Mouse (Mus musculus) liver, embryonic 13.5 days (tissue): ENCODE measurements around the gene Zfp512. TPM values are rescaled to one million over a fixed set of nuclear protein-coding genes. Genes with fewer than 3 reads are reported as not detected.

Experiments used
- polyA plus RNA-seq: library from polyadenylated mRNA; unstranded; fragments of >200 nt; fragmentation: Nextera tagmentation; extraction: Ambion mirVana; gene quantifications from 2 replicates; pipeline ENCODE4 v1.2.1, GENCODE M21; 2015

Gene Zfp512
- polyA plus RNA-seq, 1 experiment from 2014 or later, result 14.5 TPM

Other genes with a start within 250 kb of the Zfp512 start
- 169 and 174 TPM in 2 replicates for gene Ppm1g, start 231.7 kb upstream of the Zfp512 start, polyA plus RNA-seq
- 47.7 and 54.7 TPM in 2 replicates for gene Nrbp1, start 211.6 kb upstream of the Zfp512 start, polyA plus RNA-seq
- not detected in 2 replicates for gene Gm9970, start 211.2 kb upstream of the Zfp512 start, polyA plus RNA-seq
- gene Krtcap3, start 200.7 kb upstream of the Zfp512 start, polyA plus RNA-seq, result 3.4 and 4.4 TPM in 2 replicates
- 4.4 and 6.7 TPM in 2 replicates for gene Ift172, start 161.3 kb upstream of the Zfp512 start, polyA plus RNA-seq
- 5.8 and 6.7 TPM in 2 replicates for gene Fndc4, start 156.4 kb upstream of the Zfp512 start, polyA plus RNA-seq
- 10.8 and 13.8 TPM in 2 replicates for gene Gckr, start 155.0 kb upstream of the Zfp512 start, polyA plus RNA-seq
- gene 4930548H24Rik, start 33.3 kb downstream of the Zfp512 start, polyA plus RNA-seq, result not detected in 2 replicates
- gene Gpn1, start 42.3 kb downstream of the Zfp512 start, polyA plus RNA-seq, result 26.3 and 26.7 TPM in 2 replicates
- 14.7 and 15.7 TPM in 2 replicates for gene Slc4a1ap, start 74.6 kb downstream of the Zfp512 start, polyA plus RNA-seq
- gene Supt7l, start 75.4 kb downstream of the Zfp512 start, polyA plus RNA-seq, result 8.7 and 10.6 TPM in 2 replicates
- 240 and 241 TPM in 2 replicates for gene Mrpl33, start 144.5 kb downstream of the Zfp512 start, polyA plus RNA-seq
- gene Rbks, start 245.2 kb downstream of the Zfp512 start, polyA plus RNA-seq, result 21.2 and 22.9 TPM in 2 replicates
- 37.1 and 43.2 TPM in 2 replicates for gene Babam2, start 245.3 kb downstream of the Zfp512 start, polyA plus RNA-seq